Mouse (Mus musculus) heart, postnatal 10 days (tissue): ENCODE measurements around the gene 4930556J24Rik. TPM values are rescaled to one million over a fixed set of nuclear protein-coding genes. Genes with fewer than 3 reads are reported as not detected.
"Not testable (repeated sequence)": the region's sequence is repeated elsewhere in the genome, so short reads cannot be mapped to it uniquely, and the experiment has no call there.

ENCODE experiments used
- DNase-seq, 2 experiments: peaks; one replicate each; pipeline ENCODE4 v3.0.0; 2021
- intact Hi-C: fragments of 180-260 bp; cut with DNase I; formaldehyde crosslinking; loops from one replicate; pipeline ENCODE4 v1.15.1; 2025
- total RNA-seq, 2 experiments: library from RNA; stranded (reverse); gene quantifications; 2 replicates each; pipeline ENCODE4 v1.2.3; 2021

The 4930556J24Rik gene
- total RNA-seq = not detected

GRCm38 (mm10) chr11:3976678-3977077 lies at the start of gene 4930556J24Rik:
4930556J24Rik (minus strand) TSS chr11:3976778.
- intact Hi-C loops = no loop called here
- DNase-seq = no peak

- no peak for DNase-seq
- intact Hi-C loops = no loop called here
Measured at GRCm38 (mm10) chr11:4023321-4023720, 46.7 kb upstream of the 4930556J24Rik start.

- DNase-seq, intact Hi-C loops: not testable (repeated sequence)
Measured at GRCm38 (mm10) chr11:4022111-4022510, 45.5 kb upstream of the 4930556J24Rik start.

GRCm38 (mm10) chr11:4015796-4016195 lies 39.2 kb upstream of the 4930556J24Rik start:
- DNase-seq, intact Hi-C loops: not testable (repeated sequence)

GRCm38 (mm10) chr11:4012616-4013015 lies 36.0 kb upstream of the 4930556J24Rik start:
- intact Hi-C loops = no loop called here
- DNase-seq = no peak

- no peak for DNase-seq
- intact Hi-C loops = no loop called here
Measured at GRCm38 (mm10) chr11:4006462-4006861, 29.9 kb upstream of the 4930556J24Rik start.

GRCm38 (mm10) chr11:4005220-4005805 lies 28.7 kb upstream of the 4930556J24Rik start:
- no peak for DNase-seq

GRCm38 (mm10) chr11:4001603-4002002 lies 25.0 kb upstream of the 4930556J24Rik start:
- DNase-seq = peak; percentile 68 to 84
- intact Hi-C loops = loop anchor here (1.0 kb wide), 1 partner anchor 82 kb away; no protein-coding TSS in a partner anchor

More at GRCm38 (mm10) chr11:4005220-4005805, 28.7 kb upstream of the 4930556J24Rik start:
- intact Hi-C loops = no loop called here

GRCm38 (mm10) chr11:3999547-3999946 lies 23.0 kb upstream of the 4930556J24Rik start:
- intact Hi-C loops = no loop called here
- no peak for DNase-seq

GRCm38 (mm10) chr11:3997978-3998720 lies 21.6 kb upstream of the 4930556J24Rik start:
- peak in 1 of 2 experiments; percentile 20 for DNase-seq
- intact Hi-C loops = no loop called here

- intact Hi-C loops = no loop called here
Measured at GRCm38 (mm10) chr11:3996840-3997239, 20.3 kb upstream of the 4930556J24Rik start.

GRCm38 (mm10) chr11:3995511-3995910 lies 18.9 kb upstream of the 4930556J24Rik start:
- intact Hi-C loops = no loop called here
- DNase-seq = no peak

More at GRCm38 (mm10) chr11:3996840-3997239, 20.3 kb upstream of the 4930556J24Rik start:
- no peak for DNase-seq

- DNase-seq = no peak
- intact Hi-C loops = no loop called here
Measured at GRCm38 (mm10) chr11:3993914-3994313, 17.3 kb upstream of the 4930556J24Rik start.

GRCm38 (mm10) chr11:3993132-3993531 lies 16.6 kb upstream of the 4930556J24Rik start:
- DNase-seq = no peak

GRCm38 (mm10) chr11:3989748-3990147 lies 13.2 kb upstream of the 4930556J24Rik start:
- intact Hi-C loops = no loop called here
- DNase-seq = no peak

More at GRCm38 (mm10) chr11:3993132-3993531, 16.6 kb upstream of the 4930556J24Rik start:
- intact Hi-C loops = no loop called here

- no peak for DNase-seq
- intact Hi-C loops = no loop called here
Measured at GRCm38 (mm10) chr11:3983863-3984745, 7.5 kb upstream of the 4930556J24Rik start.

- no peak for DNase-seq
- intact Hi-C loops = no loop called here
Measured at GRCm38 (mm10) chr11:3983291-3983862, 6.8 kb upstream of the 4930556J24Rik start, which contains the start of gene Gal3st1. Gal3st1 (plus strand) TSS chr11:3983636.

GRCm38 (mm10) chr11:3982275-3983209 lies 6.0 kb upstream of the 4930556J24Rik start:
- intact Hi-C loops = no loop called here

GRCm38 (mm10) chr11:3981536-3981935 lies 5.0 kb upstream of the 4930556J24Rik start:
- no peak for DNase-seq
- intact Hi-C loops = no loop called here

More at GRCm38 (mm10) chr11:3982275-3983209, 6.0 kb upstream of the 4930556J24Rik start:
- no peak for DNase-seq
